Mouse (Mus musculus) kidney, adult 2 months (tissue): ENCODE measurements around the gene Slc6a8.

Experiments used
- CTCF ChIP-seq: fragments of 200-500 bp; conservative IDR thresholded peaks from 2 replicates; pipeline ENCODE4 v1.5.1; 2011; ENCODE audit warnings: low read depth, mild to moderate bottlenecking, control low read depth, low read length, moderate library complexity, mixed read lengths; ENCODE audit not compliant: insufficient read depth, insufficient read length
- POLR2A ChIP-seq: fragments of 200-500 bp; IDR thresholded peaks from one replicate; pipeline ENCODE4 v1.6.1; 2011; ENCODE audit warnings: low read depth, low read length, control low read depth

DNA sequence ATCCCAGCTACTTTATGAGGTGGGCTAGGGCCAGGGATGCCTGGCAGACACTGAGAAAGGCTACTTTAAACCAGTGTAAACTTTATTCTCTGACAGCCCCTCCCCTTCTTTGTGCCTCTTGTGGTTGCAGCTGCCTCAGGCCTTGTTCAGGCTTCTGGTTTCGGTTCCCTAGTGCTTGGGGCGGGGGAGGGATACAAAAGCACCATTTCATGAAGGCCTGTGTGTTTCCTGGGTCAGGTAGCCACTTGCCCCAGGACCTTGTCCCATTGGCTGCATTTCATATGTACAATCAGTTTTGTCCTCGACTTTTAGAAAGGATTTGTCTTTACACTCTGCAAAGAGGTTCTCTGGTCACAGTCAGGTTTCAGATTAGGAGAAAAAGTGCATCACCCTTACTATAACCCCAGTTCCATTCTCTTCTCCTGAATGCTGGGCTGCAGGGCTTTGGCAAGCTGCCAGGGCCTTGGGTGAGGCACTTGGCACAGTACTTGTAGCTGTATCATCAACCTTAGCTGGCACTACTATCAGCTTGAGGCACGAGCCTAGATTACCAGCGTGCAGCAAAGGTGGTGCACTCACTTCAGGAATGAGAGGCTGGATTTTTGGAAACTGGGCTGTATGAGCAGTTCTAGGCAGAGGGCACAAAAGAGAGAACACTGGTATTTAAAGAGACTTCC lies 45.9 kb downstream of the Slc6a8 start:
- TF ChIP-seq CTCF (no peak), POLR2A (no peak)
